Mouse (Mus musculus) lung, adult 2 months (tissue): ENCODE measurements around the gene Tas1r2.

ENCODE experiments used
- CTCF ChIP-seq: fragments of 200-500 bp; IDR thresholded peaks from 2 replicates; pipeline ENCODE4 v1.5.1; 2011; ENCODE audit warnings: mild to moderate bottlenecking, low read length, control low read depth; ENCODE audit not compliant: insufficient read depth
- POLR2A ChIP-seq: fragments of 200-500 bp; IDR thresholded peaks from 2 replicates; pipeline ENCODE4 v1.6.1; 2011; ENCODE audit warnings: low read depth, mild to moderate bottlenecking, control low read depth, low read length, borderline replicate concordance; ENCODE audit errors: extremely low read depth

GRCm38 (mm10) chr4:139684639-139685017 lies 31.3 kb downstream of the Tas1r2 start:
- no peak for TF ChIP-seq POLR2A
- TF ChIP-seq CTCF, result peak; percentile 80
